Mouse (Mus musculus): ENCODE results near the gene Casc1.

Gene Casc1

DNA sequence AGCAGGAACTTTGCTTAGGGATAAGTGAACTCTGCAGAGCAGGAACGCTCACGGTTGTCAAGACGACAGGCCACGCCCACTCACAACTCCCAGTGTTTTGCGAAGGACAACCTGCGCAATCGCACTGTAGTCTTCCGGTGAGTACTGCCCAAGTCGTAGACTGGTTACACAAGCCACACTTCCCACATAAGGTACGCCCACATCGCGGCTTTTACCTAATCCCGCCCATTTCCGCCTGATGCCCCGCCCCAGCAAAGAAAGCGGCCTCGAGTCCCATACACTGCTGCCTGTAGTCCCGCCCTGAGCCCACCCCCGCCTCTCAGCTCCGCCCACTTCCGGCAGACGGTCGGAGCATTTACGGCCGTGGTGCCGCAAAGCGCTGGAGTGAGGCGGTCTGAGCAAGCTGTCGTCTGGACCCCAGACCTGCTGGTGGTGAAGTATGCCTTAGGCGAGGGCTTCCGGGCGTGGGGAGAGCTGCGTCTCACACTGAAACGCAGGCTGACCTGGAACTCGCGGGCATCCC, at the start of gene Casc1, which contains the start of gene Etfrf1:
Gene Casc1 (minus strand): TSS at position 190 of the 523 bp plus-strand sequence.
Gene Etfrf1 (plus strand): TSS at position 319 of the 523 bp plus-strand sequence.
- DNase-seq: peak; percentile 98 to 99

DNA sequence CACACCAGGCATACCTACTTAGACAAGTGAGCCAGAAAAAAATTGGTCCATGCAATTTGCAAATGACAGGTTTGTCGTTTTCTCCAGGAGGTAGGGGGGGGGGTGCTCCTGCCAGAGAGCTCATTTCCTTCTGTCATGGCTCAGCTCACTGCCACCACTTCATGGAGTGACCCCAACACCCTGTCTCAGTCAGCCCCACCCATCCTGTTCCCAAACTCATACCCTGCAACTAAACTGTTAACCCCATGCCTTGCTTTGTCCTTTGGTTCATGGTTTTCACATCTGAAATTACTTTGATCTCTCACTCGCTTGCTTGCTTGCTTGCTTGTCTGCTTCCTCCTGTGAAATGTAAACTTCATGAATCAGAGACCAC, 45.9 kb upstream of the Casc1 start:
- DNase-seq: no peak

DNA sequence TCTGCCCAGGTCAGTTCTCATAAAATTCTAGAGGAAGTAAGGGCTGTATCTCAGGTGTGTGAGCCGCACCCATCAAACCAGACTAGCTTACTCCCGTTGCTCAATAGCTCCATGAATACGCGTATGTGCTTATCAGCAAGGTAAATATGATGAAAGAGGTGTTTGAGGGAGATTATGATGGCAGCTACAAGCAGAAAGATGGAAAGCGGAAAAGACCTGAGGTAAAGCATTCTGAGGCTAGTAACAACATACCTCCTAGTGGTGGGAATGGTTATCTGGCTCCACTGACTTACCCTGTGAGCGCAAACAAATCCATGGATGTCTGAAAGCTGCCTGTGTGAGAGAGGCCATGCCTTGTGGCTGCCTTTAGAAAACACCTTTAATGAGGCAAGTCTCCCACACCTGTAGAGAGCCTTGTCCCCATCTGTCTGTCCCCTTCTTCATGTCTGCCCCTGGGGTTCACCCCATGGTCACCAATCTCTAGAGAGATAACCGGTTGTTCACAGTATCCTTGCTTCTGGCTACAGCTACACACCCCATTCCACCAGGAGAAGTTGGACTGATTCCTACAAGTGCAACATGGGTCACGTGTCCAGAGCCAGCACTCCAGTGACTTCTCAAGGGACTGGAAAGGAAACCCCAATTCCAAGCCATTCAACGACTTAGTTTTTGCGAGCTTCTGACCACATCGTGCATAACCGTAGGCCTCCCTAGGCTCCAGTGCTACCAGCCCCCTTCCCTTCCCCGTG, 45.3 kb upstream of the Casc1 start:
- no peak for DNase-seq

- DNase-seq: peak in 1 of 2 experiments; percentile 25
These were observed 40.0 kb upstream of the Casc1 start for GRCm38 (mm10) chr6:145250820-145251219.

DNA sequence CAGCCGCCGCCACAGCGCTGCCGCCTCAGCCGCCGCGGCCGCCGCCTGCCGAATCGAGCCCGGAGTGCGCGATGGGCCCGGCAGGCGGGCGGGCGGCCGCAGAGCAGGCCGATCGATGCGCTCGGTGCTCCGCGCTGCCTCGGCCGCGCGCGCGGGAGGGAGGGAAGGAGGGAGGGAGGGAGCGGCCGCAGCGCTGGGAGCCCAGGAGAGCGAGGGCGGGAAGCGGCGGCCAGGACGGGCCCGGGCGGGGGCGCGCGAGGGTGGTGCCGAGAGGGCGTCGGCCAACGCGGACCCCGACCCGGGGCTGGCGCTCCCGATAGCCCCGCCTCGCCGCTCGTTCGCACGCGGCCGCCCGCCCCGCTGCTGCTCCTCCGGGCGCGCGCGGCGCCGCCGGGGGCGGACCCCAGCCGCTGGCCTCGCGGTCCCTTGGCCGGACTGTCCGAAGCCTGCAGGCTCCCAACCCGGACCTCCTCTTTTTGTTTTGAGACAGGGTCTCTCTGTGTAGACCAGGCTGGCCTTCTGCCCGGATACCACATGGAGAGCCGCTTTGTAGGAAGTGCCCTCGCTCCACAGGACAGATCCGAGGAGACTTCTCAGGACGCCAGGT, 39.5 kb upstream of the Casc1 start, which contains the start of gene Kras:
Gene Kras (minus strand): TSS at position 55 of the 607 bp plus-strand sequence.
- peak; percentile 91 to 92 for DNase-seq

- DNase-seq: peak; percentile 75 to 80
These were observed 38.7 kb upstream of the Casc1 start for GRCm38 (mm10) chr6:145249291-145250184.

- no peak for DNase-seq
These were observed 37.1 kb upstream of the Casc1 start for GRCm38 (mm10) chr6:145247886-145248285.

GRCm38 (mm10) chr6:145246841-145247240, 36.0 kb upstream of the Casc1 start:
- DNase-seq: no peak

GRCm38 (mm10) chr6:145242521-145242920, 31.7 kb upstream of the Casc1 start:
- DNase-seq: no peak

GRCm38 (mm10) chr6:145240285-145240684, 29.5 kb upstream of the Casc1 start:
- DNase-seq: no peak

DNA sequence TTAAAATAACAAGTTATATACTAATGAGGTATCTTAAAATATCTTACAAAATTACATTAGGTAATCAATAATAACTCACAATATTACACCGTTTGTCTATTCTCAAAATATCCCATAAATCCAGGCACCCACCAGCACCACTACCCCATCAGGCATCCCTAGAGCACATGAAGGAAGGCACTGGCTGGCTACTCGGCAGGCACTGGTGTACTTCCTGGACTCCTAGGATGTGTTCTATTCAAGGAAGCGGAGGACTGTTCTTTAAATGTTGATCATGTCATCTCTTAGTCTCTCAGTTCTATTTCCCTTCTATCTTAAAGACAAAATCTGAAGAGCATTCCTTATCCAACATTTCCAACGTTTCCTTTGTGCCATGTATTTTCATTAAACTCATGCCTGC, 26.3 kb upstream of the Casc1 start:
- no peak for DNase-seq

GRCm38 (mm10) chr6:145235367-145235766, 24.6 kb upstream of the Casc1 start:
- no peak for DNase-seq

- no peak for DNase-seq
These were observed 23.6 kb upstream of the Casc1 start for GRCm38 (mm10) chr6:145234391-145234790.

DNA sequence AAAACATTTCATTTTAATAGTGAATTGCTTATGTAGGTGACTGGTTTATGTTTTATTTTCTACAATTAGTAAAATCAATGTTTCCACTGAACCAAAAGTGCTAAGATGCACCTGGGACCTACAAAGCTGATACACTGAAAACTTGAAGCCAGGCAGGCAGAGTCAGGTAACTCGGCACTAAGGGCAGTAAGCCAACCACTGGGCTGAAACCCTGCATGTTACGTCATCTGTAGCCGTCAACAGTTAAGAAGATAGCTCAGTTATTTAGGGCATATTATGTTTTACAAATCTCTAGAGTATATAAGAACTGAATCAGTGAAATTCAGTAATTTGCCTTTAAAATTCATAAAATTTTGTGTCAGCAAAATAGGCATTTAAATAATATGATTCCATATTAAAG, 15.5 kb upstream of the Casc1 start:
- no peak for DNase-seq

DNA sequence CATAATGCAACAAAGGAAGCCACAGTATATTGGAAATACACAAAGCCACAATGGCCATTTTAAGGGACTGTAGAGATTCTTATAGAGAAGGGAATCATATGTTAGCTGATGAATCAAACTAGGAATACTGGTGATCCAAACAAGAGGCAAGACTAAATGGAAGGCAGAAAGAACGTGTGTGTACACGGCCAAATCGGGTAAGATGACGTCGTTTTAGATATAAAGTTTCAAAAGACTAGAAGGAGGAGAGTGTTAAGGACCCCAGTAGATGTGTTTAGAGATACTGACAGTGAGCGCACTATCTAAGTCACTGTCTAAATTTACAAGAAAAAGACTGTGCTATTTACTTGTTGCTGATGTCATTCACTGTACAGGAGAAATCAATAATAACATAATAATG, 13.4 kb upstream of the Casc1 start:
- DNase-seq: no peak

GRCm38 (mm10) chr6:145215826-145216225, 5.0 kb upstream of the Casc1 start:
- DNase-seq: no peak

GRCm38 (mm10) chr6:145213916-145214315, 3.1 kb upstream of the Casc1 start:
- no peak for DNase-seq

DNA sequence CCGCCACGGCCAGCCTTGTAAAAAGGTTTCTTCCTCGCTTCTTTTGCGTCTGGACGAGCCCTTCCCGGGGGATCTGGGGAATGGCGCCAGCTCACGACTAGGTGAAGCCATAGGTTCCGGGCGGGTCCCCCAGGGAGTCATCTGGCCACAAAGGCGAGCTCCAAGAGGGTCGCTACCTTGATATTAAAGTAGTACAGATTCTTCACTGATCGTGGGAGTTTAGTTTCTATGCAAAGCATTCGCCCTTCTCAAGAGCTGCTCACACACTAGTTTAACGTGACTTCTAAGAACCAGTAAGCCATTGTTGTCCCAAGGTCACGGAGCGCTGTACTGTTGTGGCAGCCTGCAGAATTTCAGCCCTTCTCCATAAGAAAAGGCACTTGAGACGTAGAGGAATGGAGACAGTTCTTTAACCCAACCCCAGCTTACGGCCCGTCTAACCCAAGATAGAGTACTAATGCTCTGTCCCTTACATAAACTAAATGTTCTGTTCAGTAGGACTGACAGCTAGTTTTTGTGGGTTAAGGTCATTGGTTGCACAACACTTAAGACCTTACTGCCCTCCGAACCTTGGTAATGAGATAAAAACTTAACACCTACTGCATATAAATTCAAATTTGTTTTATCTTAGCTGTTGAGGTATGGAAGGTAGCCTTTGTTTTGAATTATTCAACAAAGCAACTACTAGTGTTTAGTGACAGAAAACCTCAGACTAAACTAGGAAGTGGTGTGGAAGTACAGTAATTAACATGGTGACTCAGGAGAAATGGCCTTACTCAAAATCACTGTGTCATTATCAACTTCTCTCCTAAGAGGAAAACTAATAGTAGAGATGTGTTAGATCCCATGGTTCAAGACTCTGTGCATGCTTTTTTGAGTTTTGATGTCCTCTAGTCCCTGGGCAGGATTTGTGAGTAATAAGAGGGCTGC, 836 bp upstream of the Casc1 start:
- no peak for DNase-seq

GRCm38 (mm10) chr6:145210056-145210680, 637 bp downstream of the Casc1 start:
- DNase-seq: no peak

- no peak for DNase-seq
These were observed 5.7 kb downstream of the Casc1 start for GRCm38 (mm10) chr6:145205142-145205541.

- no peak for DNase-seq
These were observed 6.4 kb downstream of the Casc1 start for GRCm38 (mm10) chr6:145204440-145204839.
